Mouse (Mus musculus) cerebellum, adult 9-10 months (tissue): Measurements from ENCODE around the gene Chml.
A peak's percentile ranks its signal among the peaks of the same experiment; 100 is the strongest.

Experiments
- DNase-seq: peaks from one replicate; pipeline ENCODE4 v3.0.0; 2022

The Chml gene

DNA sequence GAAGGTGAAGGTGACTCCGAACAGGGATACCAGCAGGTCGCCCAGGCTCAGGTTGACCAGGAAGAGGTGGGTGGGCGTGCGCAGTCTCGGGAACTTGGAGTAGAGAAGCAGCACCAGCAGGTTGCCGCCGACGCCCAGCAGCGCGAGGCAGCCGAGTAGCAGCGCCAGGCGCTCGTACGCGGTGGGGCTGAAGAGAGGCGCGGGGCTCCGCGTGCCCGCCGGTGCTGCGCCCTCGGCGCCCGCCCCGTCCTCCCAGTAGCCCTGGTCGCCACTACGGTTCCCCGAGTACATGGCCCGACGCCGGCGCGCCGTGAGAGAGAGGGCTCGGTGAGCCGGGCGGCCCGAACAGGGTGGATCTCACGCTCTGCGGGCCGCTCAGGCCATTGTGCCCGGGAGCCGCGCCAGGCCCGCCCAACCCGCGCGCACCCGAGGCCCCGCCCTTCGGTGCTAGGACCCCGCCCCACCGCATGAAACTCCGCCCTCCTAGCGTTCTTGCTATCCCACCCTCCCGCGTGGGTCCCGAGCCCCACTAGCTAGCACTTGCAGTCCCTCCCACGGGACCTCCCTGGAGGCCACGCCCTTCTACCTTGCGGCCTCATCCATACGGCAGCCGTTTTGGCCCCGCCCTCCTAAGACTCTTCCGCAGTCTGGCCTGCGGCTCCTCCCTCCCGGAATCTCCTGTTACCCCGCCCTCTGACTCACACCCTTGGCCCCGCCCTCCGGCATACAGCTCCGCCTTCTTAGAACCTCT is at the start of gene Chml, which contains the start of gene Opn3:
TSS of gene Chml (minus strand) at position 656 of the 751 bp plus-strand sequence.
TSS of gene Opn3 (minus strand) at position 531 of the 751 bp plus-strand sequence.
- DNase-seq, result peak; percentile 98

DNA sequence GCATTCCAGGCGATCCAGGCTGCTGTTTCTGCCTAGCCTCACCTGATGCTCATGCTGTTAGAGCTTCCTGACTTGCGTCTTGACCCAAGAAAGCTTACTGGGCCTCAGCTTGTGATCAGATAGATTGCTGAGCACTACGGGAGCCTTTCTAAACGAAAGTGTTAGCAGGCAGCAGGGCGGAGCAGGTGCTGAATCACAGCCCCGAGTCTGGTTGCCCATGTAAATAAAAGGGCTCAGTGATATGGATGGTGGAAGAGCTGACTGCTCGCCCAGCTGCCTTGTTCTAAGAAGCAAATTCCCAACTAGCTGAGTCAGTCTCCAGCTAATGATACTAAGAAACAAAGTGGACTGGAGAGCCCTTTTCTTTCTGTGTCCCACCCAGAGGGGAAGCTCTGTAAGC is 33.1 kb upstream of the Chml start:
- DNase-seq, result no peak

DNA sequence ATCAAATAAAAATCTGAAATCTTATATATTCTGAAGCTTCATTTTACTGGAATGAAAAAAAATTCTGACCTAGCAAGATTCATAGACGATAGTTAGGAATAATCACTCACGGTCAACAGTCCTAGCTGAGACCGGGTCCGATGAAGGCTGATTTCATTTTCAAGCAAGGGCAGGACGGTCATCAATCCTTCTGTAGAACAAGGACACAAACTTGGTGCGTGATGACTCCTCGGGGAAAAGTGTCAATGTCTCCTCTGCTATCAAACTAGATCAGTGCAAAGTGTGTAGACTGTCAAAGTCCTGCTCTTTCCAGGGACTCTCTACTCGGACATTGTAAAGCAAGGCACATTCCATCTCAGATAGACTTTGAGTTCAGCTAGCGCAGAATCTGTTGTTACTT is 24.1 kb upstream of the Chml start:
- DNase-seq, result no peak

DNA sequence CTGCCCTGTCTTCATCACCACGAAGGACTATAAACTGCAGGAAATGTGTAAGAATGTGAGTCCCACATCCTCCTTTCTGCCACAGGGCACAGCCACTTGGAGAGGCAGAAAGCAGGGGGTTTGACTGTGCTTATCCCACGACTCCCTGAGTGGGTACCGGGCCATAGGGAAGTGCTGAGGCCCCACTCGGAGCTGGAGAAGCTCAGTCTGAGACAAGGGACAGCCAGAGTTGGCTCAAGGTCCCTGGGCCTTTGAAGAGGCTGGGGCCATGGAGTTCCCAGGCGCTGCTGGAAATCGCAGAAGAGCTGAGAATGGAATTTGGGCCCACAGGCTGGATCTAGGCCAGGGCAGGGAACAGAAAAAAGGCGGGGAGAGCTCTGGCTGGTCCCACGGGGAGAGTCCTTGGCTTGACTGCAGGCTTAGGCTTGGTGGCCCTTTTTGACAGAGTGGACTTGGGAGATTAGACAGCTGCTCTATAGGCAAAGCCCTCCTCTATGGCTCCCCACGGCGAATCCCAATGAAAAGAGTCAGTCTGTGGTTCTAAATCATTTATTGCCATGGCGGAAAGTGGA is 19.7 kb upstream of the Chml start:
- no peak for DNase-seq

DNA sequence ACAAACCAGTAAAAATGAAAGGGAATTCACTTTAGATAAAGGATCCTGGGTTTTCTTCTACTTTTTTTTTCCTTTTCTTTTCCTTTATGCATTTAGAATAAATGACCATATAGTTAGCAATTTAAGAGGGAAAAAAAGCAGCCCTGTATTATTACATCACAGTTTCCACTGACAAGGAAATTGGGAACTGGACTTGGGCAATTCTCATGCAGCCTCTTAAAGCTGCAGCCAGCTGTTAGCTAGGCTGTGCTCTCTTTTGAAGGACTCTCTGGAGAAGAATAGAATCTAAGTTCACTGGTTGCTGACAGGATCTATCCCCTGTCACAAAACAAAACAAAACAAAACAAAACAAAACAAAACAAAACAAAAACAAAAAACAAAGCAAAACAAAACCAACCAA is 15.3 kb upstream of the Chml start:
- DNase-seq, result no peak

DNA sequence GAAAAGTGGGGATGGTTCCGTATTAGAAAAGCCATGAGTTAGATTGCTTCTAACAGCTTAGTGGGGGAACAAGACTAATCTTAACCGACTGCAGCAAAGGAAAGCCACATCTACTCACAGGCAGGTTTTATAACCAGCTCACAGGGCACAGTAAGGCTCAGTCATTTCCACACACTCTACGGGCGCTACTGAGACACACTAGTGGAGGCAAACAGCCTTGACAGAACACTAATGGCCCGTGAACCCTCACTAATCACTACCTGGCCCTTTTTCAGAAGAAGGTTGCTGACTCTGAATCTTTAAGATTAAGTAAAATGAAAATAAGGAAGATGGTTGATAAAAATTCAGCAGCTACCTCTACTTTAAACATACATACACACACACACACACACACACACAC is 14.9 kb upstream of the Chml start:
- DNase-seq, result no peak

DNA sequence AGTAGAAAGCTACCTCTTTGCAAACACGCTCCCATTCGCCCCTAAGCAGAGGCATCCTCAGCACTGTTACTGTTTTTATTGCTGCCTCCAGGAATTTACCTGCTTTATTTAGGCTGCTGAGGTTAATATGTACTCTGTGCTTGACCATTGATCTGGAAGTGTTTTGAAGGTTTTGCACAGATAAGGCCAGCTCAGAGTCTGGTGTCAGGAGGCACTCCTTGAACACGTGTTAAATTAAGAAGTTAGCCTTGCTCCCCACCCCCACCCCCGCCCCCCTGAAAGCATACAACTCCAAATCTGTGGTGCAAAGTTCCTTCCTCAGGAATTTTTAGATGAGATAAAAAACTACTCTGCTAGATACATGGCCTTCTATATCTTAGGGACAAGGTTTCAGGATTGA is 8.4 kb upstream of the Chml start:
- no peak for DNase-seq

DNA sequence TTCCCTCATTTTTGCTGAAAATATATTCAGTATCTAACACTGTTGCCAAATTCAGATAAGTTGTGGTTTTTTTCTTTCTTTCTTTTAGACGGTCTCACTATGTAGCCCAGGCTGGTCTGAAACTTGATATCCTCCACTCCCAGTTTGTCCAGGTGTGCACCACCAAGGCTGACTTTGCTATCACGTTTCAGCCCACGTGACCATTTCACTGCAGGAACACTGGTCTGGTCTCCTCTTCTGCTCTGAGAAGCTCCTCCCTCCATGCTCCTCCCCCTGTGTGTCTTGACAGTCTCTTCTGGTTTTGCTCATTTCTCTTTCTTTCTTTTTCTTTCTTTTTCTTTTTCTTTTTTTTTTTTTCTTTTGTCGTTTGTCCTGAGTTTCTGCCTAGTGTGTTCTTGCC is 7.1 kb upstream of the Chml start:
- DNase-seq, result no peak

DNA sequence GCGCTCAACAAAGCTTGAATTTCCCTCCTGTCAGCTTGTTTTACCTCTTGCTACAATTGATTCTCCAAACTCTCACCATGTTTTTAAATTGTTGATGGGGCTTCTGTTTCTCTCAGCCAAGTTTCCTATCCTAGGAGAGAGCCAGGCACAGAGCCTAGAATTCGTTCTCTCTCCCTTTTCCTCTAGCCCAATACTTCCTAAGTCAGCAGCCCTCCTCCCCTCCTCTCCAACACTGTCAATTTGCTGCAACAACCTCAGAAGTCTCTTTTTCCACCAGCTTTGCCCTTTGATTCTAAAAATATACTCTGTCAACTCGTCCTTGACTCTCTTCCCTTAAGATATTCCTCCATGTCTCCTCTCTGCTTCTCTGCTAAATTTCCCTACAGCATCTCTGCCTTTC is 6.7 kb upstream of the Chml start:
- no peak for DNase-seq

DNA sequence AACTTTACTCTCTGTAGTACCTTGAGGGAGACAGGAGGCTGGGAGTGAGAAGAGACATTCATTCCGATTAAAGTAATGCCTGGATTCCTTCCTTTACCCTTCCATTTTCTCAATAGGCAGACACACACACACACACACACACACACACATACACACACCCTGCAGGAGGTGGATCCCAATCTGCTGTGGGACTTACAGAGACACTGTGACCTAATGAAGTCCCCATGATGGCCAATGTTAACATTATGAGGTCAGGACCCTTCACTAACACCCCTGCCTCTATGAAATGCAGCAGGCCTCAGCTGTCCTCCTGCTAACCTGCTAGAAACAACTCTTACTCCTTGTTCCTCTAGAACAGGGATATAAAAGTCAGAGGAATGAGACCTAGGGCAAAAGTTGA is 5.6 kb upstream of the Chml start, which contains the start of gene Wdr64:
TSS of gene Wdr64 (plus strand) at position 301 of the 400 bp plus-strand sequence.
- no peak for DNase-seq

DNA sequence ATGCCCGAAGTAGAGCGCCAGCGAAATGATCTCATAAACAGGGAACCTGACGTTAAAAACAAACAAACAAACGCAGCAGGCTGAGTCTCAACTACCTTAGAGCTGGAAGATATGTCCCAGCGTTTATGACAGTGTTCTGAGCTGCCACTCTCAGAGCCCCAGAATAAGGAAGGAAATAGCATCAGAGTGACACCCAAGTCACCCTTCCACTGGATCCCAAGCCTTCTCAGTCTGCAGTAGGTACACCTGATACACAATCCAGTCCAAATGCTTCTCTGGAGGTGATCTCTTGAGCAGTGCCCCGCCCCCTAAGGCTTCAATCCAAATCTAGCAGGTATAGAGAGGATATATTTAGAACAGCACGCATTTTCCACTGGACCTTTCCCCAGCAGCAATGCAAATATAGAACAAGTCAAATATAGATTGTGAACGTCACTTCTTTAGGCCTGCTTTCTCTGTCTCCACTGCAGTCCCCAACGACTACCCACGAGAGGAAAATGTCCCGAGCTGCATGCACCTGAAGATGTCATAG is 794 bp upstream of the Chml start:
- peak; percentile 67 for DNase-seq

DNA sequence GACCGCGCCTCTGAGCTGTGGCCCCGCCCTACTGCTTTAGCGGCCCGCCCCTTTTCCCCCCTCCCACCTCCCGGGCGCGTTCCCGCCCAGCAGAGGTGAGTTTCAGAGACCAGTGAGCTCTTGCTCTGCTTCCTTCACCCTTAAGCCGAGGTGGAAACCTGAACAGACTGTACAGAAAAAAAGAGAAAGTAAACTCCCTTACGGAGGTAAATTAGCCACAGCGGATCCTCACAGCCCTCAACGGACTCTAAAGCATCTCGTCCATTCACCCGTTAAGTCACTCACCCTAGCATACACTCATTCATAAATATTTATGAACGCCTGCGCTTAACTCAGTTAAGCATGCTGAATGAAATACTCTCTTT is 278 bp upstream of the Chml start:
- DNase-seq, result no peak

DNA sequence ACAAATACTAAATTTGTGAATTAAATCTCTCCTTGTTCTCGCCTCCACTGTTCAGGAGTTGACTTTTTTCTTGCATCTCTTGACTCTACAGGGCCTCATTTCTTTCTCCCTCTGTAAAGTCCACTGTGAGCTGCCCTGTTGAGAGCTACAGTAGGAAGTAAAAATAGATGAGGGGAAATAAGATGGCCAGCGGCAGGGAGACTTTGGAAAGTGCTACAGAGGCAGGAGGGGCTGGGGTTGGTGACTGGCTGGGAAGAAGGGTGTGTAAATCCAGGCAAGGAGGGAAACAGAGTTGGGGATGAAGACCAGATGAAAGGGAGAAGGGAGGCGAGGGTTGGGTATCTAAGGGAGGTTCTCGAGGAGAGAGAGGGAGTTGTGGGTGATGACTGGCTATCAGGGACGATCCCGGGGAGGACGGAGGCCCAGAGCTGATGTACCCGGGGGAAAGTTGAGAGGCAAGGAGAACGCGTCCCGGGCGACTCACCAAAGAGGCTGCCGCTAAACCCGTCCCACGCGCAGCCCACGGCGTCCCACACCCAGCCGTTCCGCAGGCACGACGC is 935 bp downstream of the Chml start:
- peak; percentile 26 for DNase-seq

DNA sequence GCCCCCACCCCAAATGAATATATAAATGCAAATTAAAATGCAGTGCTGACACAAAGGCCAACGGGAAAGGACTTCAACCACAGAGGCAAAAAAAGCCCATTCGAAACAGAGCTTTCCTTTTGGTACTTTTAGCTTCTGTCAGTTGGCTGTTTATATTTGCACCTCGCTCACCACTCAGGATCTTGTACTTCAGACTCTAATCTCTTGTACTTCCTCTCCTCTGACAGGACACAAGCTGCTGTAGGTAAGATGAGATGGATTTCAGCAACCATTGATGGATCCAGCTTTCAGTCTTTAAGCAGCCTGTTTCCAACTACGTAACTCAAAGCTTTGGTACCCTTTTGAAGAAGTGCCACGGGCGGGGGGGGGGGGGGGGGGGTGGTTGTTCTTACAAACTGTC is 11.7 kb downstream of the Chml start:
- DNase-seq, result no peak

DNA sequence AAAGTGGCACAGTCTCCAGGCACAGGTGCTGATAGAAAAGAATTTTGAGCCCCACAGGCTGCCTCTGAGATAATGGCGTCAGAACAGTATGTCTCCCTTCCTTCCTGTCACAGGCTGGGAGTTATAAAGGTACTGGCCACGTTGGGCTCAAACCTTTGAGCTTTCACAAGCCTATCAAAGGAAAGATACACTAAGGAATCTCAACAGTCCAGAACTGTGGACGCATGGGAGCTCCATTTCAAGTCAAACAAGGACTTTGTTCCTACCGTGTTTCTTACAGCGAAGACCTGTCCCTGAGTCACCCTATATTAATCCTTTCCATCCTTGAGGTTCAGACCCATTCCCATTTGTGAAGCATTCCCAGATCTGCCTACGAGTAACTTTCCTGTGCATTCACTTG is 15.2 kb downstream of the Chml start:
- DNase-seq, result no peak

DNA sequence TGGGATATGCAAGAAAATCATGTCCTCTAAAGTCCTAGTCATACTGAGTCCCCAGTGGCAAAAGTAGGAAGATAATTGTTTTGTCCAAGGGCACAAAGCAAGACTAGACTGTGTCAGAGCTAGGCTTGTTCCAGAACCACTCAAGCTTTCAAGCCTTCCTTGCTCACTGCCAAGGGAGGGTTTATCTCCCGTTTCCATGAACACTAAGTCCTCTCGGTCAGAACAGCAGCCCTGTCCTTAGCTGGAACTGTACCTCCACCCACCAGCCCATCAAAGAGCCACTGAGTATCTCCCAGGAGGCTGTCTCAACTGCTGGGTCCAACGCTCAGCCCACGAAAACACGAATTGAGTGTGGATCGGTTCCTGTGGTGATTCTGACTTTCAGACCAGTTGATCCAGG is 17.6 kb downstream of the Chml start:
- DNase-seq, result no peak

DNA sequence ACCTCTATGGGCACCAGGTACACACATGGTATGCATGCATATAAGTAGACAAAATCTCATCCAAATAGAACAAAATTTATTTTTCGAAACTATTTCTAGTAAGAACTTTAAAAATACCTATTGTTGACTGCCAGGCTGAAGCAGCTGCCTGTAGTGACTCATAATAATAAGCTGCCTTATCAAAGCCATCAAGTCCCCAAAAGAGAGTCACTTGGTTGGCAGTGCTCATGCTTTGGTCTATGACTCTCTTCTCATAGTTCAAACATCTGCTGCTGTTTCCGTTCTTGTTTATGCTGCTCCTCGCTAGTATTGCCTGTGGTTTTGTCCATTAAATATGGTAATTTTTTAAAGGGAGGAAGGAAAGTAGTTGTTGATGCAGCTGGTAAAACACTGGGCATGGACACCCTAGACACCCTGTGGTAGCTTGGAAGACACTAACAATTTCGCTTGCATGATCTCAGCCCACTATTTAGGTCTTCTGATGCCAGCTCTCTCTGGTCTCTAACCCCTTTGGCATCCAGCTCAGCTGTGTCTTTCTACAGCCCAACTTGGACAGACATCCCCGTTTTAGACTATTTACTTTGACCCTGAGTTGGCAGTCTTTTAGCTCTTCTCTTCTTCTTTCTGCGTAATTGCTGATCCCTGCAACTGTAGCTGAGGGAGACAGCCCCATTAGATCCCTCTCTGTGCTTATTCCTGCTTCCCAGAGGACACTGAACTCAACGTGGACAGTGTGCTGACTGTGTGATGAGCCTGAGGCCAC is 19.0 kb downstream of the Chml start:
- DNase-seq, result no peak

DNA sequence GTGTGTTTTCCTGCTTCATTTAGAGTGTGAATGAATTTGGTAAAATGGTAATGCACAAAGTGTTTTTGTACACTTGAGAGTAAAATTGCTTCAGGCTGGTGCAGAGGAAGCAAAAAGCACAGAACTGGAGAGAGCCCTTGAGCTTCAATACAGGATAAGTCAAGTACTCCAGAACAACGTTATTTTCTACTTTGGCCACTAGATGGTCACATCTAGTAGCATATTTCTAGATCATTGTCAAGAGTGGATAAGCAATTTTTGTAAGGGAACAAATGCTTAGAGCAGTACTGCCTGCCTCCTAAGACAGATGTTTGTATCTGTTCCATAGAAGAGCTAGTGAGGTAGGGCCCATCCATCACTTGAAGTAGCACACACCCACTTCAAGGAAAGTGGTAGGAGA is 21.1 kb downstream of the Chml start:
- DNase-seq, result no peak

DNA sequence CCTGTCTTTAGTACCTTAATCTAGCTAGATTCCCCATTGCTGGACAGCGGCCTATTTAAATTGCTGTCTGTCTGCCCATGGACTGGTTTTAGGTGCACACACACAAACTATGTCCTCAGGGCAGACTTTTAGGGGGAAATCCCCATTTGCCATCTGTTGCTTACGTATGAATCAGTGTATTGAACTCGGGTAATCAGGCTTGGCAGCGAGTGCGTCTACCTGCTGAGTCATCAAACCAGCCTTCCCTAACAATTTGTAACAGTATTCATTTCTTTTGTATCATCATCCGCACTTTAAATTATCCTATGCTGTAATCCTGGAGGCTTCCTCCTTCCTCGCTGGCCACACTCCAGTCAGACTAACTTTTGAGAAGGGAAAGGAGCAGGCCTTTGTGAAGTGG is 22.7 kb downstream of the Chml start:
- no peak for DNase-seq

DNA sequence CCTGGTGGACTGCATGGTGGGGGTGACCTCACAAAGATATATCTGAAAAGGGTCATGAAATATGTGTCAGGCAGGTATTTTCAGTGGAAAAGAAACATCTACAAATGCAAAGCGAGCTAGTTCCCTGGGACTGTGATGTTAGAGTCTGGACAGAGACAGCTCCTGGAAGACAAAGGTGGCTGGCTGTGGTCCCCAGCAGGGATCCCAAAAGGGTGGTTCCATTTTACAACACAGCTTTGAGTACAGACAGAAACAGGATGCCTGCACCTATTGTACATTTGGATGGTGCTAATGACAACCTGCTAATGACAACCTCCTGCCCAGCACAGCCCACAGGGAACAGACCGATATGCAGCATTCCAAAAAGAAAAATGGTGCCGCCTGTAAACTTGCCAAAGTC is 23.2 kb downstream of the Chml start:
- no peak for DNase-seq

DNA sequence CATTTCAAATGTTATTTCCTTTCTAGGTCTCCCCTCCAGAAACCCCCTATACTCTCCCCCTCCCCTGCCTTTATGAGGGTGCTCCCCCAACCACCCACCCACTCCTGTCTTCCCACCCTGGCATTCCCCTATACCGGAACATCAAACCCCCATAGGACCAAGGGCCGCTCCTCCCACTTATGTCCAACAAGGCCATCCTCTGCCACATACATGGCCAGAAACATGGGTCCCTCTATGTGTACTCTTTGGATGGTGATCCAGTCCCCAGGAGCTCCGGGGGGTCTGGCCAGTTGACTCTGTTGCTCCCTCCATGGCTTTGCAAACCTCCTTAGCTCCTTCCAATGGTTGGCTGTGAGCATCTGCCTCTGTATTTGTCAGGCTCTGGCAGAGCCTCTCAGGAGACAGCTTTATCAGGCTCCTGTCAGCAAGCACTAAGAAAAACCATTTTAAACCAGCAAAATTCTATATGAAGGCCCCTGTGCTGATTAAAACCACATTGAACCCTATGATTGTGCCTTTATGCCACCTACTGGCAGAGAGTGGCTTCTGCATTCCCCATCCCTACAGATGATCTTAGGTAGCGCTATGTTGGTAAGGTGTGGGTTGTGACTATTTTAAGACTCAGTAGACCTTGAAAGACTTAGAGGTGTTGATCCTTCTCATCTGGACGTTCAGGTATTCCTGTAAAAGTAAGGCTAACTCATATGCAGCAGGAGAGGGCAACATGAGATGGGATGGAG is 23.9 kb downstream of the Chml start:
- peak; percentile 19 for DNase-seq

DNA sequence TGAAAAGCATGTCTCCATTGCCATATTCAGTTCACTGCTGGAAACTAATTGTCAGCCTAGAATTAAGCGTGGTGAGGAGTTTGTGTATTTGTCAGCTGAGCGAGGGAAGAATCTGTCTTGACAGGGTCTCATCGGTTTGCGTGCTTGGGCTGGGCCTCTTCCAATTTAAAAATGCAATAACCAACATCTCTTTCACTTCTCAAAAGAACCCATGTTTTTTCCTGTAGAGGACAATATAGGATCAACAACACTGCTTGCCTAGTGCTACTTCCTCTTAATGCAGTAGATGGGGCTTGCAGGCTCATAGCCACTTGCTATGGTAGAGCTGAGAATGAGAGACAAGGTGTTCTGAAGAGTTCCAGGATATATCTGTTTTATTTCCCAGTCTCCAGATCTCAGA is 32.8 kb downstream of the Chml start:
- DNase-seq, result no peak

DNA sequence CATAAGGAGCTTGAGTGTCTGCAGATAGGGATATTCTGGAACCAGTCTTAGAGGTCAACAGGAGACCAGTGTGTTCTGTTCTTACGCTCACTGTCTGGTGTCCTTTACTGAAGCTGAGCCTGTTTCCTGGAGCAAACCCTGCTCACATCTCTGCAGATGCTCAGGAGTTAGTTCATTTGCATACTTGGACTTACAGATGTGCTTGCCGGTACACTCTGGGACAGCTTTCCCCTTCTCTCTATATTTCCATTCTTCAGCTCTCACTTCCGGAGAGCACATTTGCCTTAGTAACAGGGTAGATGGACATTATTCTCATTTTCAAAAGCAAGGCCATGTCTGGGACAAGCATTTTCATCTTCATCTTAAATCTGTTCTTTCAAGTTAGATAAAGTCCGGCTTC is 44.1 kb downstream of the Chml start:
- DNase-seq, result no peak
